Mouse (Mus musculus) kidney, adult 2 months (tissue): ENCODE results near the gene Dcaf15. TPM values are rescaled to one million over a fixed set of nuclear protein-coding genes. Genes with fewer than 3 reads are reported as not detected.

Experiments
- DNase-seq: peaks from one replicate; pipeline ENCODE4 v3.0.0; 2021
- H3K27ac ChIP-seq: fragments of 200-500 bp; 2 replicates; pipeline ENCODE4 v1.5.1; 2012; ENCODE audit warnings: low read depth, low read length, control low read depth, inconsistent platforms; ENCODE audit not compliant: insufficient read depth
- H3K27me3 ChIP-seq: fragments of 200-500 bp; replicated peaks from 2 replicates; pipeline ENCODE4 v1.6.1; 2012; ENCODE audit warnings: mild to moderate bottlenecking, moderate library complexity, low read length, inconsistent platforms; ENCODE audit not compliant: control insufficient read depth, insufficient read depth
- H3K36me3 ChIP-seq: fragments of 200-500 bp; 2 replicates; pipeline ENCODE4 v1.6.1; 2012; ENCODE audit warnings: mild to moderate bottlenecking, moderate library complexity, low read length, inconsistent platforms; ENCODE audit not compliant: control insufficient read depth, insufficient read depth
- H3K4me1 ChIP-seq: fragments of 200-500 bp; 2 replicates; pipeline ENCODE4 v1.6.1; 2011; ENCODE audit warnings: low read length; ENCODE audit not compliant: control insufficient read depth, insufficient read depth
- H3K4me3 ChIP-seq: fragments of 200-500 bp; 2 replicates; pipeline ENCODE4 v1.5.1; 2011; ENCODE audit warnings: mild to moderate bottlenecking, low read depth, low read length, control low read depth; ENCODE audit not compliant: insufficient read depth
- CTCF ChIP-seq: fragments of 200-500 bp; conservative IDR thresholded peaks from 2 replicates; pipeline ENCODE4 v1.5.1; 2011; ENCODE audit warnings: low read depth, mild to moderate bottlenecking, control low read depth, low read length, moderate library complexity, mixed read lengths; ENCODE audit not compliant: insufficient read depth, insufficient read length
- POLR2A ChIP-seq: fragments of 200-500 bp; IDR thresholded peaks from one replicate; pipeline ENCODE4 v1.6.1; 2011; ENCODE audit warnings: low read depth, low read length, control low read depth
- WGBS: fragments of 180-500 bp; shearing (Covaris S2); methylation state at CpG from one replicate; pipeline ENCODE4 v1.1.7; 2018; 5-methylcytosine and 5-hydroxymethylcytosine counted together
- polyA plus RNA-seq: library from polyadenylated mRNA; depleted of rRNA; stranded (reverse); fragments of >200 nt; gene quantifications from 2 replicates; pipeline ENCODE4 v1.2.3, GENCODE M21; 2012; rRNA removed

Gene Dcaf15
- 28.2 and 30.1 TPM in 2 replicates for polyA plus RNA-seq

DNA sequence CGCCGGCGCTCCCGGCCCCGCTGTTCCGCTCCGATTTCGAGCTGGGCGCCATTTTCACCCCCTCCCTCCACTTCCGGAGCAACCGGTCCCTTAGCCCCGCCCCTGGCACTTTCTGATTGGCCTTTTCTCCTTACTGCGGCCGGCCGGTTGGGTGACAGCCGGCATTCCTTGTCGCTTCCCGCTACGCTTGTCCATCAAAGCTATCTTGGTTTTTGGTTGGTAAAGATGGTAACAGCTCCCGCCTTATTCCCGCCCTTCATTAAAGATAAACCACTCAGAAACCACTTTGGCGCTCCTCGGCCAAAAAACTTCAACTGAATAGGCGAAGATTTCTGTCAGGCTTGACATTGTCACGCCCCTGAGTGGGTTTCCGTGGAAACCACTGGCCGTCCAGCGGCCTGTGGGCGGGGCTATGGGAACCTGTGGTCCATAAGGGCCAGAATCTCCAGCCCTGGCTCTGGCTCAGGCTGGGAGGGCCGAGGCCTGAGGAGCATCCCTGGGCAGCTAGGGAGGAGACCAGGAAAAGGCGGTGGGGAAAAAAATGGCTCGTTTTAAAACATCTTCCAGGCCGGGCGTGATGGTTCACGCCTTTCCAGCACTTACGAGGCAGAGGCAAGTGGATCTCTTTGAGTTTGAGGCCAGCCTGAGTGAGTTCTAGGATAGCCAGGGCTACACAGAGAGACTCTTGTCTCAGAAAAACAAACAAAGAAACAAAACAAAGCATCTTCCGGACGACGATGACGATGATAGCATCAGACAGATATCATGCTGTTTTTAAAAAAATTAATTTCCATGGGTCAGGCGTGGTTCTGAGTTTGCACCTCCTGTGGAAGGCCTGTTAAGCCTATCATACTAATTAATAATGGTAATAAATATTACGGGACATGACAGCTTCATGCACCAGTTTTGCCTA, at the start of gene Dcaf15:
Dcaf15 (minus strand) TSS at position 72 of the 913 bp plus-strand sequence.
- Histone ChIP-seq H3K36me3 (no peaks in the 10 kb centered on the region), H3K4me3 (peak within 1 kb of the TSS; percentile 74), H3K27me3 (no peaks in the 10 kb centered on the region), H3K4me1 (peaks cover 6% of the 10 kb centered on the region), H3K27ac (peak within 1 kb of the TSS; percentile 33; the same call in 1 of the 2 replicates)
- peak; percentile 99 for DNase-seq
- TF ChIP-seq POLR2A (no peak), CTCF (no peak)
- WGBS = 8% methylated on average over 42 of the region's 42 CpGs

- TF ChIP-seq POLR2A = no peak
- TF ChIP-seq CTCF = no peak
- peak overlapping the region; percentile 32; the same call in 1 of the 2 replicates for H3K27ac ChIP-seq
- 23% methylated on average over 3 of the region's 3 CpGs for WGBS
Observed at GRCm38 (mm10) chr8:84149181-84149580, 44.6 kb upstream of the Dcaf15 start.

DNA sequence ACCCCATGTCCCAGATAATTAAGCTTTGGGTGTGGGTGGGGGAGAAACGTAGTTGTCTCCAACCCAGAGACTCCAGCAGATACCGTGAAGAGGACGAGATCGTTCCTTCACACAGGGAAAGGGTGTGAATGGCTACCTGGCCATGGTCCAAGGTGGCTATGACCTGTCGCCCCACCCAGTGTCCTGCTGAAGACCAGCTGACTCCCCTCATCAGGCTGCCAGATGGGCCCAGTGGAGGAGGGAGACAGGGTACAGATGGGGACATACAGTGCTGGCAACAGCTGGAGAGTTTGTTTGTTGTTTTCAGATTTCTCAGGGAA, 43.9 kb upstream of the Dcaf15 start:
- 73% methylated on average over 5 of the region's 5 CpGs for WGBS
- DNase-seq = no peak
- TF ChIP-seq POLR2A (no peak), CTCF (no peak)
- H3K4me1 ChIP-seq = peaks cover 12% of the 10 kb centered on the region
- H3K36me3 ChIP-seq = no peaks in the 10 kb centered on the region
- H3K4me3 ChIP-seq = no peak overlapping the region
- H3K27ac ChIP-seq = peak overlapping the region; percentile 2; the same call in 1 of the 2 replicates
- H3K27me3 ChIP-seq = no peaks in the 10 kb centered on the region

More at GRCm38 (mm10) chr8:84149181-84149580, 44.6 kb upstream of the Dcaf15 start:
- Histone ChIP-seq H3K4me1 (peaks cover 12% of the 10 kb centered on the region), H3K4me3 (no peak overlapping the region), H3K27me3 (no peaks in the 10 kb centered on the region), H3K36me3 (no peaks in the 10 kb centered on the region)
- DNase-seq = peak; percentile 36

GRCm38 (mm10) chr8:84147769-84148530, 43.4 kb upstream of the Dcaf15 start, which contains the start of the genes Cc2d1a and 4930432K21Rik:
Cc2d1a (minus strand) TSS chr8:84147936.
4930432K21Rik (plus strand) TSS chr8:84148025.
- Histone ChIP-seq H3K27me3 (no peaks in the 10 kb centered on the region), H3K36me3 (no peaks in the 10 kb centered on the region), H3K4me3 (peak within 1 kb of the TSS; percentile 63), H3K27ac (peak within 1 kb of the TSS; percentile 14), H3K4me1 (peaks cover 12% of the 10 kb centered on the region)
- TF ChIP-seq POLR2A = no peak
- TF ChIP-seq CTCF = no peak
- peak; percentile 98 for DNase-seq
- 14% methylated on average over 49 of the region's 49 CpGs for WGBS

- peak; percentile 63 for DNase-seq
- Histone ChIP-seq H3K4me1 (peaks cover 12% of the 10 kb centered on the region), H3K27ac (peak overlapping the region; percentile 14), H3K36me3 (no peaks in the 10 kb centered on the region), H3K27me3 (no peaks in the 10 kb centered on the region), H3K4me3 (peak overlapping the region; percentile 63)
- TF ChIP-seq POLR2A (no peak), CTCF (no peak)
- WGBS = 5% methylated on average over 14 of the region's 14 CpGs
Observed at GRCm38 (mm10) chr8:84147324-84147766, 42.8 kb upstream of the Dcaf15 start.

- no peak for DNase-seq
- WGBS = 89% methylated on average over 8 of the region's 8 CpGs
- H3K36me3 ChIP-seq = no peaks in the 10 kb centered on the region
Observed at GRCm38 (mm10) chr8:84144636-84145245, 40.2 kb upstream of the Dcaf15 start.

More at GRCm38 (mm10) chr8:84144636-84145245, 40.2 kb upstream of the Dcaf15 start:
- H3K4me1 ChIP-seq = peaks cover 12% of the 10 kb centered on the region
- TF ChIP-seq CTCF (no peak), POLR2A (no peak)
- no peak overlapping the region for H3K4me3 ChIP-seq
- no peaks in the 10 kb centered on the region for H3K27me3 ChIP-seq
- no peak overlapping the region for H3K27ac ChIP-seq
